Mouse (Mus musculus) midbrain, embryonic 11.5 days (tissue): ENCODE results near the gene Gm14434. TPM values are rescaled to one million over a fixed set of nuclear protein-coding genes. Genes with fewer than 3 reads are reported as not detected.
"Not testable (repeated sequence)": the region's sequence is repeated elsewhere in the genome, so short reads cannot be mapped to it uniquely, and the experiment has no call there.

ENCODE experiments used
- ATAC-seq: fragments of 200-750 bp; cut with Nextera tagmentation; 2 replicates; pipeline ENCODE4 v1.8.0; 2017; ENCODE audit warnings: moderate TSS enrichment, moderate library complexity; ENCODE audit not compliant: low FRiP score
- DNase-seq: peaks from one replicate; pipeline ENCODE4 v3.0.0; 2015; ENCODE audit warnings: low spot score; ENCODE audit errors: missing footprints
- H3K27ac ChIP-seq: fragments of 300-500 bp; sonication (generic); 2 replicates; pipeline ENCODE4 v1.5.1; 2014; ENCODE audit warnings: low read depth, low read length
- H3K27me3 ChIP-seq: fragments of 300-500 bp; sonication (generic); 2 replicates; pipeline ENCODE4 v1.6.1; 2014; ENCODE audit warnings: mild to moderate bottlenecking, low read length, moderate library complexity, mixed read lengths; ENCODE audit not compliant: control insufficient read depth, insufficient read depth
- H3K36me3 ChIP-seq: fragments of 300-500 bp; sonication (generic); 2 replicates; pipeline ENCODE4 v1.6.1; 2014; ENCODE audit warnings: mild to moderate bottlenecking, low read length, moderate library complexity, mixed read lengths; ENCODE audit not compliant: control insufficient read depth, insufficient read depth
- H3K4me1 ChIP-seq: fragments of 300-500 bp; sonication (generic); 2 replicates; pipeline ENCODE4 v1.6.1; 2014; ENCODE audit warnings: low read length; ENCODE audit not compliant: control insufficient read depth, insufficient read depth
- H3K4me2 ChIP-seq: fragments of 300-500 bp; sonication (generic); 2 replicates; pipeline ENCODE4 v1.6.1; 2014; ENCODE audit warnings: mild to moderate bottlenecking, moderate library complexity
- H3K4me3 ChIP-seq: fragments of 300-500 bp; sonication (generic); 2 replicates; pipeline ENCODE4 v1.5.1; 2014; ENCODE audit warnings: low read depth, low read length
- H3K9ac ChIP-seq: fragments of 300-500 bp; sonication (generic); 2 replicates; pipeline ENCODE4 v1.6.1; 2014; ENCODE audit warnings: low read length
- H3K9me3 ChIP-seq: fragments of 300-500 bp; sonication (generic); 2 replicates; pipeline ENCODE4 v1.6.1; 2016; ENCODE audit warnings: low read length; ENCODE audit not compliant: control insufficient read depth
- WGBS: fragments of 180-500 bp; shearing (Covaris S2); extraction: QIAGEN DNeasy Blood & Tissue Kit; methylation state at CpG from one replicate; pipeline ENCODE4 v1.1.7; 2014; 5-methylcytosine and 5-hydroxymethylcytosine counted together
- polyA plus RNA-seq: library from polyadenylated mRNA; unstranded; fragments of >200 nt; fragmentation: Nextera tagmentation; extraction: Ambion mirVana; gene quantifications from 2 replicates; pipeline ENCODE4 v1.2.1, GENCODE M21; 2014

Gm14434 gene
- polyA plus RNA-seq, result 5.9 and 9.3 TPM in 2 replicates

- H3K27me3 ChIP-seq, H3K4me3 ChIP-seq, H3K27ac ChIP-seq, H3K4me2 ChIP-seq, H3K9me3 ChIP-seq, H3K9ac ChIP-seq, H3K36me3 ChIP-seq, ATAC-seq, H3K4me1 ChIP-seq, DNase-seq: not testable (repeated sequence)
- no CpG with 5 or more reads among the region's 4 CpGs for WGBS
Observed at GRCm38 (mm10) chr2:176486683-176487082, at the start of gene Gm14434. Gm14434 (minus strand) TSS chr2:176486783.

GRCm38 (mm10) chr2:176520756-176521155 is 34.2 kb upstream of the Gm14434 start, which contains the start of gene Zfp967:
Zfp967 (plus strand) TSS chr2:176521056.
- H3K27ac ChIP-seq, H3K9me3 ChIP-seq, DNase-seq, H3K27me3 ChIP-seq, H3K4me1 ChIP-seq, H3K36me3 ChIP-seq, H3K4me3 ChIP-seq, H3K4me2 ChIP-seq, ATAC-seq, H3K9ac ChIP-seq: not testable (repeated sequence)
- no CpG with 5 or more reads among the region's 9 CpGs for WGBS

GRCm38 (mm10) chr2:176423294-176423693 is 63.3 kb downstream of the Gm14434 start, which contains the start of gene Gm14435:
Gm14435 (plus strand) TSS chr2:176423594.
- not testable (repeated sequence) for ATAC-seq, H3K27me3 ChIP-seq, H3K4me1 ChIP-seq, H3K27ac ChIP-seq, H3K4me3 ChIP-seq, H3K36me3 ChIP-seq, H3K4me2 ChIP-seq, H3K9ac ChIP-seq, H3K9me3 ChIP-seq, DNase-seq
- no CpG with 5 or more reads among the region's 6 CpGs for WGBS

Other genes with a start within 250 kb of the Gm14434 start
- not detected in 2 replicates for gene Gm11009, start 167.3 kb downstream of the Gm14434 start, polyA plus RNA-seq
- gene Gm14435, start 63.2 kb downstream of the Gm14434 start, polyA plus RNA-seq, result 12.3 and 13.1 TPM in 2 replicates
- not detected in 2 replicates for gene Zfp967, start 34.3 kb upstream of the Gm14434 start, polyA plus RNA-seq
- 32.5 and 35.0 TPM in 2 replicates for gene Gm14308, start 149.6 kb upstream of the Gm14434 start, polyA plus RNA-seq
- gene Zfp973, start 183.7 kb upstream of the Gm14434 start, polyA plus RNA-seq, result 10.0 and 11.3 TPM in 2 replicates
- 38.8 and 39.9 TPM in 2 replicates for gene Gm14305, start 221.5 kb upstream of the Gm14434 start, polyA plus RNA-seq